Mouse (Mus musculus) adrenal gland, postnatal 4 days (tissue): Measurements from ENCODE around the gene Arhgef1. TPM values are rescaled to one million over a fixed set of nuclear protein-coding genes. Genes with fewer than 3 reads are reported as not detected.

Experiments
- DNase-seq, 2 experiments: peaks; one replicate each; pipeline ENCODE4 v3.0.0; 2021 to 2022; ENCODE audit warnings: low spot score in 2 of 2, mixed read lengths in 2 of 2
- microRNA-seq: library from miRNA; unstranded; fragments of <30 nt; microRNA quantifications from one replicate; pipeline ENCODE4 v1.2.0, GENCODE M21; 2021
- total RNA-seq, 2 experiments: library from RNA; stranded (reverse); gene quantifications; 2 replicates each; pipeline ENCODE4 v1.2.3; 2021

Gene Arhgef1
- total RNA-seq, 2 experiments from 2014 or later: 159 to 161 TPM

GRCm38 (mm10) chr7:24974893-24975595, 72.3 kb downstream of the Arhgef1 start:
- no peak for DNase-seq

Small RNA genes lying within 50 kb of the gene (microRNA-seq; reads per million reads assigned to microRNA genes)
- 1.8 reads per million for gene Mir7046

Other genes starting within 250 kb of the Arhgef1 start
- gene Tex101, start 226.2 kb upstream of the Arhgef1 start, total RNA-seq: not detected
- gene BC049730, start 193.7 kb upstream of the Arhgef1 start, total RNA-seq: not detected
- not detected for gene Gm4763, start 176.0 kb upstream of the Arhgef1 start, total RNA-seq
- gene Cd177, start 142.6 kb upstream of the Arhgef1 start, total RNA-seq: 1 to 10 TPM; 1.5 to 3.9 TPM
- under 1 TPM; 0.48 to 0.51 TPM for gene Ceacam10, start 125.7 kb upstream of the Arhgef1 start, total RNA-seq
- under 1 TPM in 1 of 2 experiments, not detected in 1; 0.92 TPM for gene Gm9844, start 40.7 kb upstream of the Arhgef1 start, total RNA-seq
- not detected for gene Lypd4, start 33.0 kb upstream of the Arhgef1 start, total RNA-seq
- under 1 TPM in 1 of 2 experiments, not detected in 1; 0.17 TPM for gene Dmrtc2, start 32.9 kb upstream of the Arhgef1 start, total RNA-seq
- gene Rps19, start 18.5 kb upstream of the Arhgef1 start, total RNA-seq: 1,000 to 10,000 TPM; 1,415 to 1,431 TPM
- 1 to 10 TPM; 1.1 to 3.2 TPM for gene Cd79a, start 5.5 kb upstream of the Arhgef1 start, total RNA-seq
- not detected for gene Gm4881, start 41.6 kb downstream of the Arhgef1 start, total RNA-seq
- 100 to 1,000 TPM; 204 to 208 TPM for gene Rabac1, start 69.8 kb downstream of the Arhgef1 start, total RNA-seq
- 10 to 100 TPM; 66.4 to 69.0 TPM for gene Atp1a3, start 103.0 kb downstream of the Arhgef1 start, total RNA-seq
- gene Grik5, start 169.4 kb downstream of the Arhgef1 start, total RNA-seq: 10 to 100 TPM; 38.1 to 45.1 TPM
- gene Zfp574, start 169.7 kb downstream of the Arhgef1 start, total RNA-seq: 10 to 100 TPM; 22.3 to 24.4 TPM